Mouse (Mus musculus) kidney, embryonic 14.5 days (tissue): ENCODE data around the gene Ttc28. TPM values are rescaled to one million over a fixed set of nuclear protein-coding genes. Genes with fewer than 3 reads are reported as not detected.
A peak's percentile ranks its signal among the peaks of the same experiment; 100 is the strongest.

Experiments used
- ATAC-seq: fragments of 200-750 bp; cut with Nextera tagmentation; 2 replicates; pipeline ENCODE4 v1.8.0; 2017; ENCODE audit warnings: moderate number of reproducible peaks, mild to moderate bottlenecking, moderate TSS enrichment, moderate library complexity; ENCODE audit not compliant: low FRiP score, low TSS enrichment
- H3K27ac ChIP-seq: fragments of 300-500 bp; sonication (generic); 2 replicates; pipeline ENCODE4 v1.5.1; 2014; ENCODE audit warnings: low read depth, mild to moderate bottlenecking, low read length, moderate library complexity, mixed read lengths
- H3K27me3 ChIP-seq: fragments of 300-500 bp; sonication (generic); 2 replicates; pipeline ENCODE4 v1.6.1; 2014; ENCODE audit warnings: mild to moderate bottlenecking, low read length; ENCODE audit not compliant: control insufficient read depth, insufficient read depth
- H3K36me3 ChIP-seq: fragments of 300-500 bp; sonication (generic); 2 replicates; pipeline ENCODE4 v1.6.1; 2014; ENCODE audit warnings: low read length, mixed read lengths; ENCODE audit not compliant: control insufficient read depth, insufficient read depth
- H3K4me1 ChIP-seq: fragments of 300-500 bp; sonication (generic); 2 replicates; pipeline ENCODE4 v1.6.1; 2014; ENCODE audit warnings: low read length, mixed read lengths; ENCODE audit not compliant: control insufficient read depth, insufficient read depth
- H3K4me2 ChIP-seq: fragments of 300-500 bp; sonication (generic); replicated peaks from 2 replicates; pipeline ENCODE4 v1.6.1; 2014; ENCODE audit warnings: low read depth, mild to moderate bottlenecking, low read length
- H3K4me3 ChIP-seq: fragments of 300-500 bp; sonication (generic); 2 replicates; pipeline ENCODE4 v1.5.1; 2014; ENCODE audit warnings: mild to moderate bottlenecking, low read length
- H3K9ac ChIP-seq: fragments of 300-500 bp; sonication (generic); 2 replicates; pipeline ENCODE4 v1.6.1; 2014; ENCODE audit warnings: low read depth, mild to moderate bottlenecking, low read length, moderate library complexity
- H3K9me3 ChIP-seq: fragments of 300-500 bp; sonication (generic); 2 replicates; pipeline ENCODE4 v1.6.1; 2016; ENCODE audit warnings: low read length; ENCODE audit not compliant: control insufficient read depth
- WGBS: fragments of 180-500 bp; shearing (Covaris S2); extraction: QIAGEN DNeasy Blood & Tissue Kit; methylation state at CpG from one replicate; pipeline ENCODE4 v1.1.7; 2014; 5-methylcytosine and 5-hydroxymethylcytosine counted together
- polyA plus RNA-seq: library from polyadenylated mRNA; unstranded; fragments of >200 nt; fragmentation: Nextera tagmentation; extraction: Ambion mirVana; gene quantifications from 2 replicates; pipeline ENCODE4 v1.2.1, GENCODE M21; 2014

The Ttc28 gene
- polyA plus RNA-seq, 1 experiment from 2014 or later: 24.7 TPM

- 87% methylated on average over 19 of the region's 19 CpGs for WGBS
- no peaks in the 10 kb centered on the region for H3K27me3 ChIP-seq
- H3K4me1 ChIP-seq: no peaks in the 10 kb centered on the region
- H3K27ac ChIP-seq: no peak overlapping the region
- peaks cover 69% of the 10 kb centered on the region for H3K36me3 ChIP-seq
- H3K4me3 ChIP-seq: no peak overlapping the region
- no peaks in the 10 kb centered on the region for H3K9me3 ChIP-seq
- H3K4me2 ChIP-seq: no peak overlapping the region
- no peak overlapping the region for H3K9ac ChIP-seq
- ATAC-seq: no peak
Observed at GRCm38 (mm10) chr5:111284420-111285175, 405.0 kb downstream of the Ttc28 start.

GRCm38 (mm10) chr5:111287571-111287970 is 408.0 kb downstream of the Ttc28 start:
- Histone ChIP-seq H3K9me3 (no peaks in the 10 kb centered on the region), H3K4me2 (no peak overlapping the region), H3K4me1 (no peaks in the 10 kb centered on the region), H3K4me3 (no peak overlapping the region), H3K27me3 (no peaks in the 10 kb centered on the region), H3K36me3 (peaks cover 50% of the 10 kb centered on the region), H3K9ac (no peak overlapping the region), H3K27ac (no peak overlapping the region)
- WGBS: 79% methylated on average over 5 of the region's 5 CpGs
- no peak for ATAC-seq

- no peak for ATAC-seq
- H3K4me2 ChIP-seq: no peak overlapping the region
- WGBS: 87% methylated on average over 11 of the region's 11 CpGs
- H3K4me1 ChIP-seq: no peaks in the 10 kb centered on the region
- H3K9ac ChIP-seq: no peak overlapping the region
- H3K9me3 ChIP-seq: no peaks in the 10 kb centered on the region
- no peak overlapping the region for H3K4me3 ChIP-seq
- no peaks in the 10 kb centered on the region for H3K27me3 ChIP-seq
- no peak overlapping the region for H3K27ac ChIP-seq
- H3K36me3 ChIP-seq: peaks cover 44% of the 10 kb centered on the region
Observed at GRCm38 (mm10) chr5:111288486-111288885, 408.9 kb downstream of the Ttc28 start.

- no peaks in the 10 kb centered on the region for H3K4me1 ChIP-seq
- H3K9ac ChIP-seq: no peak overlapping the region
- H3K27me3 ChIP-seq: no peaks in the 10 kb centered on the region
- H3K36me3 ChIP-seq: peaks cover 30% of the 10 kb centered on the region
- no peak overlapping the region for H3K4me3 ChIP-seq
- 82% methylated on average over 11 of the region's 11 CpGs for WGBS
- H3K9me3 ChIP-seq: no peaks in the 10 kb centered on the region
- H3K27ac ChIP-seq: no peak overlapping the region
- H3K4me2 ChIP-seq: no peak overlapping the region
- no peak for ATAC-seq
Observed at GRCm38 (mm10) chr5:111290071-111290470, 410.5 kb downstream of the Ttc28 start.

- ATAC-seq: no peak
- Histone ChIP-seq H3K4me1 (no peaks in the 10 kb centered on the region), H3K27me3 (no peaks in the 10 kb centered on the region), H3K4me3 (no peak overlapping the region), H3K9me3 (no peaks in the 10 kb centered on the region), H3K27ac (no peak overlapping the region), H3K36me3 (peaks cover 15% of the 10 kb centered on the region; the same call in 1 of the 2 replicates), H3K9ac (no peak overlapping the region), H3K4me2 (no peak overlapping the region)
- WGBS: 52% methylated on average over 10 of the region's 10 CpGs
Observed at GRCm38 (mm10) chr5:111291639-111292038, 412.0 kb downstream of the Ttc28 start.

- no peak for ATAC-seq
- H3K4me2 ChIP-seq: no peak overlapping the region
- whole genome bisulfite sequencing: 64% methylated on average over 5 of the region's 5 CpGs
Observed at GRCm38 (mm10) chr5:111297801-111298200, 418.2 kb downstream of the Ttc28 start.

GRCm38 (mm10) chr5:111298706-111299105 is 419.1 kb downstream of the Ttc28 start:
- Histone ChIP-seq H3K4me3 (no peak overlapping the region), H3K9ac (no peak overlapping the region), H3K27ac (no peak overlapping the region), H3K36me3 (no peaks in the 10 kb centered on the region), H3K27me3 (no peaks in the 10 kb centered on the region), H3K4me1 (peaks cover 9% of the 10 kb centered on the region), H3K4me2 (no peak overlapping the region), H3K9me3 (no peaks in the 10 kb centered on the region)
- WGBS: 46% methylated on average over 7 of the region's 7 CpGs
- no peak for ATAC-seq

More at GRCm38 (mm10) chr5:111297801-111298200, 418.2 kb downstream of the Ttc28 start:
- H3K27ac ChIP-seq: no peak overlapping the region
- no peaks in the 10 kb centered on the region for H3K36me3 ChIP-seq
- H3K27me3 ChIP-seq: no peaks in the 10 kb centered on the region
- no peak overlapping the region for H3K4me3 ChIP-seq
- H3K4me1 ChIP-seq: peaks cover 6% of the 10 kb centered on the region
- H3K9me3 ChIP-seq: no peaks in the 10 kb centered on the region
- H3K9ac ChIP-seq: no peak overlapping the region

GRCm38 (mm10) chr5:111300776-111301175 is 421.2 kb downstream of the Ttc28 start:
- Histone ChIP-seq H3K4me3 (no peak overlapping the region), H3K9me3 (no peaks in the 10 kb centered on the region), H3K4me1 (peaks cover 9% of the 10 kb centered on the region), H3K4me2 (no peak overlapping the region), H3K27ac (no peak overlapping the region), H3K27me3 (no peaks in the 10 kb centered on the region), H3K9ac (no peak overlapping the region), H3K36me3 (no peaks in the 10 kb centered on the region)
- 0 out of 2 replicates have a peak, but pooled peaks have one; percentile 24 for ATAC-seq
- WGBS: 40% methylated on average over 8 of the region's 8 CpGs

- no peaks in the 10 kb centered on the region for H3K36me3 ChIP-seq
- H3K27ac ChIP-seq: no peak overlapping the region
- H3K4me3 ChIP-seq: no peak overlapping the region
- no peaks in the 10 kb centered on the region for H3K9me3 ChIP-seq
- H3K9ac ChIP-seq: no peak overlapping the region
- H3K4me1 ChIP-seq: peaks cover 9% of the 10 kb centered on the region
- no peak for ATAC-seq
- H3K27me3 ChIP-seq: no peaks in the 10 kb centered on the region
- WGBS: 64% methylated on average over 7 of the region's 7 CpGs
- no peak overlapping the region for H3K4me2 ChIP-seq
Observed at GRCm38 (mm10) chr5:111301736-111302135, 422.1 kb downstream of the Ttc28 start.
